Mouse (Mus musculus) retina, postnatal 1 day (tissue): ENCODE data around the gene Casc3.

Experiments
- DNase-seq: peaks from one replicate; pipeline ENCODE4 v3.0.0-alpha.2; 2012

Casc3 gene

GRCm38 (mm10) chr11:98804605-98805004 is at the start of gene Casc3:
Gene Casc3 (plus strand): TSS chr11:98804905.
- DNase-seq: no peak

GRCm38 (mm10) chr11:98755726-98756380 is 48.9 kb upstream of the Casc3 start:
- DNase-seq: no peak

- no peak for DNase-seq
These were observed 48.0 kb upstream of the Casc3 start for GRCm38 (mm10) chr11:98756711-98757110.

GRCm38 (mm10) chr11:98761939-98762338 is 42.8 kb upstream of the Casc3 start:
- DNase-seq: no peak

GRCm38 (mm10) chr11:98762756-98763501 is 41.8 kb upstream of the Casc3 start:
- DNase-seq: peak; percentile 53

GRCm38 (mm10) chr11:98763502-98763861 is 41.2 kb upstream of the Casc3 start:
- no peak for DNase-seq

GRCm38 (mm10) chr11:98764091-98764490 is 40.6 kb upstream of the Casc3 start:
- no peak for DNase-seq

- no peak for DNase-seq
These were observed 40.0 kb upstream of the Casc3 start for GRCm38 (mm10) chr11:98764746-98765145.

- peak; percentile 70 for DNase-seq
These were observed 39.0 kb upstream of the Casc3 start for GRCm38 (mm10) chr11:98765421-98766309.

GRCm38 (mm10) chr11:98766346-98766745 is 38.4 kb upstream of the Casc3 start:
- DNase-seq: no peak

GRCm38 (mm10) chr11:98766816-98767215 is 37.9 kb upstream of the Casc3 start:
- DNase-seq: peak; percentile 70

- DNase-seq: peak; percentile 89
These were observed 37.4 kb upstream of the Casc3 start for GRCm38 (mm10) chr11:98767276-98767675.

- DNase-seq: peak; percentile 54
These were observed 37.0 kb upstream of the Casc3 start for GRCm38 (mm10) chr11:98767713-98768112.

GRCm38 (mm10) chr11:98768127-98769006 is 36.3 kb upstream of the Casc3 start:
- peak; percentile 70 for DNase-seq

GRCm38 (mm10) chr11:98769007-98769954 is 35.4 kb upstream of the Casc3 start:
- no peak for DNase-seq

GRCm38 (mm10) chr11:98770096-98770975 is 34.4 kb upstream of the Casc3 start:
- DNase-seq: no peak

GRCm38 (mm10) chr11:98771131-98771530 is 33.6 kb upstream of the Casc3 start:
- no peak for DNase-seq

GRCm38 (mm10) chr11:98771844-98772525 is 32.7 kb upstream of the Casc3 start:
- no peak for DNase-seq

- no peak for DNase-seq
These were observed 32.0 kb upstream of the Casc3 start for GRCm38 (mm10) chr11:98772667-98773171.
